Mouse (Mus musculus) cerebellum, postnatal 4 days (tissue): ENCODE measurements around the gene Blzf1.

Experiments used
- DNase-seq, 2 experiments: peaks; one replicate each; pipeline ENCODE4 v3.0.0; 2022; ENCODE audit warnings: low spot score in 2 of 2, mixed read lengths in 1 of 2

The Blzf1 gene

DNA sequence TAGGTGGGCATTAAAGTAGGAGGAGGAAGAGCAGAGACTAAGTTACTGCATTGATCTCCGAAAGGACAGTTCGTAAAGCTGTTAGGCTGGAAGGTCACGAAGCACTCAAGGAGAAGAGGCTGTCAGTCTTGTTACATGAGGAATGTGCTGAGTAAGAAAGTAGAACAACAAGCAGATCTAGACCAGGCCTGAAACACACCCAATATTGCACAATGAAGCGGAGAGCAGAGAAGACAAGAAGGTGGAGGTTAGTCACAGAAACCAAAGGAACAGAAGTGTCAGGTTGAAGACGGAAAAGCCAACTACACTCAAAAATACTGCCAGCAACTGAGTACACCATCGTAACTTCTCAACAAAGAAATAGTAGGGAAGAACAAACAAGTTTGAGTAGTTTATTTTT is 13.2 kb downstream of the Blzf1 start:
- DNase-seq, result no peak

DNA sequence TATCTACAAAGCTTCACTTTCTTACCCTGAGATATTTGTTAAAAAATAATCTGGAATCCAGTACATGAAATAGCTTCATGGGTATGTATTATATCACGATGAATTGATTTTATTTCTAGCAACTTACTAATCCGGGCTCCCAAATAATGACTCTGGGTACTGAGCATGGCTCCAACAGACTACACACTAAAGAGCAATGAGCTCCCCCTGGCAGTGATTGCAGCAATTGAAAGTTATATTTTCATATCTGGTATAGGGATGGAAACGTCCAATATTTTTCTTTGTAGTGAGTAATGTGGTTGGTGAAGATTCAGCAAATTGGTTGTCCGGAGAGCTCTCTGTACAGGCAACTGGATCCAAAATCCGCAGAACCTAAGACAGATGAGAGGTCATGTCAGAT is 15.2 kb downstream of the Blzf1 start:
- DNase-seq, result no peak

DNA sequence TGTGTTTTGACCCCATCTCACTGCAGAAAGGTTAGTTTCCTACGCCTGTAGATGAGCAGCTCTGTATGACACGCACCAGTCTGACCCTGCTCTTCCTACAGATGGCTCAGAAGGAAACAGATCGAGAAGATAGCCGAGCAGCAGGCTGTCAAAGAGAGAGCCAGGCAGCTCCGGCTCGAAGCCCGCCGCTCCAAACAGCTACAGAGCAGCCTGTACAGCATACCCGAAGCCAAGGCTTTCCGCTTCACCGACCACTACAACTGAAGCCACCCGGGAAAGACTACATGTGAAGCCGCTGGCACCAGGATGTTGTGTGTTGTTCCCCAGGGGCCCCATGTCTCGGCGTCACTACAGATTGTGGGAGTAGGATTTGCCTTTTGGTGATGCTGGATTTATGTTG is 19.9 kb downstream of the Blzf1 start:
- peak in 1 of 2 experiments; percentile 63 for DNase-seq

GRCm38 (mm10) chr1:164284007-164284406 is 23.3 kb downstream of the Blzf1 start:
- no peak for DNase-seq

GRCm38 (mm10) chr1:164279332-164279731 is 28.0 kb downstream of the Blzf1 start:
- no peak for DNase-seq

DNA sequence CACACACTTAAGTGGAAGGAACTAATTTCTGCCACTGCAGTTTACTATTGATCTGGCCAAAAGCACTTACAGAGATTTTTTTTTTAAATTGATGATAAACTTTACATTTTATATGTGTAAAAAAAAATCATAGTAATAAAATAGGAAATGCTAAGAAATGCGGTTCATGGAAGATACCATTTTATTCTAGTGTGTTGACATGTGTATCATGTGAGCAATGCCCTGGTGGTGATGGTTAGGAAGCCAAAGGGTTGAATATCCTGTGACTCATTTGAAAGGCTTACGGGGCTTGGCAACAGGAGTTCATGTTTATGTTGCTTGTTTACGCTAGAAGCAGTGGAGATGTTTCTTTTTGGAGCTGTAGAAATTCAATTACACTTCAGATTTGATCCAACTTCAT is 30.7 kb downstream of the Blzf1 start:
- no peak for DNase-seq

DNA sequence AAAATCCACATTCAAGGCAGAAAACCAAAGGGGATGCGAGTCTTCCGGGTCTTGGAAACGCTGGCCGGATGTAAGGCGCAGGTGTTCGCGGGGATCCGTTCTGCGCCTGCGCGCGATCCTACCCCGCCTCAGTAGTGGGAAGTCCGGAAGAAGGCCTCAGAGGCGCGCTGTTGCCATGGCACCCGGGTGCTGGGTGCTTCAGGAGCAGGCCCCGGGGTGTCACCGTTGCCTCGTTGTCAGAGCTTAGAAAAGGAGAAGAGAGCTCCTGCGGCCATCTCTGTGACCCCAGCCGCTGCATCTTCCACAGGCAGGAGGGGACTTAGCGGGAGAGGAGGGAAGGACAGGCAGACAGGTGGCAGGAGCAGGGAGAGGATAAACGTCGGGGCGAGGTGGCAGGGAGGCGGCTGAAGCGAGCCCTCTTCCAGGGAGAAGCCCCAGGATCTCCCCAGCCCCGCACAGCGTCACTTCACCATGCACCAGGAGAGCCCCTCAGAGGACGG is 31.8 kb downstream of the Blzf1 start, which contains the start of gene Ccdc181:
TSS of gene Ccdc181 (plus strand) at position 131 of the 500 bp plus-strand sequence.
- DNase-seq, result peak; percentile 80 to 88

DNA sequence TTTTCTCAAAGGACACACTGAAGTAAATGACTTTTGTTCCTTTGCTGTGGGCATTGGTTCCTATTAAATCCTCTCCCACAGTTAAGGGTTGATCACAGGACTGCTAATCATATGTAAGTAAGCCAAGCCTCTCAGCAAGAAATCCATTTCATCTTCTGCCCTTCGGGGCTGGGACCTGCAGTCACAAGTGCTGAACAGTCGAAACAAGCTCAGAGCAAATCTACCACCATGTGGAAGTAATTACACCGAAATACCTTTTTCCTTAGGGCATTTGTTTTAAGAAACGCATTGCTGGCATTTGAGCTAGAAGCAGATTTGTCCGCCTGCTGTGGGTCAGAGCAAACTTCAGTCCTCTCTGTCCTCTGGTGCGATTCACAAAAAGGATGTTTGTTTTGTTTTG is 33.6 kb downstream of the Blzf1 start:
- no peak for DNase-seq

- DNase-seq, result no peak
Measured at GRCm38 (mm10) chr1:164270941-164271340, 36.3 kb downstream of the Blzf1 start.

DNA sequence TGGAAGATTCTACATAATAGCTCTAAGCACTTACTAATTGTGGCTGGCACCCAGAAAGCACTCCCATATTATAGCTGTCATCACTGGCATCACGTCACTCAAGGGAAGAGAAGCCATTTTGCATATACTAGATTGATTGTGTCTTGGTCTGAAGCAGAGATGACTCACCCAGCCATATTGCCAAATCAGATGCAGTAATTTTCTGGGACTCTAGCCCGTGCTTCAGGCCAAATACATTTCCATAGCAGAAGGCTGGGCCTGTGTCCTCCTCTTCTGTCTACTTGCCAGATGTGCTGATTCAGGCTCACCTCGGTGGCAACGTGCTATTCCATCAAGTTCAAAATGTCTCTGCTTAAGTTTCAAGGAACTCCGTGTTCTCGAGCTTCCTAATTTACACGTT is 45.7 kb downstream of the Blzf1 start:
- DNase-seq, result no peak

- DNase-seq, result no peak
Measured at GRCm38 (mm10) chr1:164260171-164261028, 46.9 kb downstream of the Blzf1 start.

DNA sequence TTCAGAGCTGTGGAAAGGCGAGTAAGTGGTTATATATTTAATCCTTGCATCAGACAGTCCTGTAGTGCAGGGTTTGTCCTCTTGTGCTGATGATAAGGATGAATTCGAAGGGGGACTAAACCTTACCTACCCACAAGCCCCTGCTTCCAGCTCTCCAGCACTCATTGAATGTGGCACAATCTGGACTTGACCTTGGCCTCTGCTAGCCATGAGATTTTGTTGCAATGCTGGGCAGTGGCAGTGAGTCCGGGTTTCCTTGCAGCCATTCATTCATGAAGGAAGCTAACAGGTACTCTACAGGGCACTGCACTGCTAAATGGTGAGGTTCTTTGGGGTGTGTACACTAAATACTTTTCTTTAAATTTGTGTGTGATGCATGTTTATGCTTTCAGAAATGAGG is 52.5 kb downstream of the Blzf1 start:
- no peak for DNase-seq

DNA sequence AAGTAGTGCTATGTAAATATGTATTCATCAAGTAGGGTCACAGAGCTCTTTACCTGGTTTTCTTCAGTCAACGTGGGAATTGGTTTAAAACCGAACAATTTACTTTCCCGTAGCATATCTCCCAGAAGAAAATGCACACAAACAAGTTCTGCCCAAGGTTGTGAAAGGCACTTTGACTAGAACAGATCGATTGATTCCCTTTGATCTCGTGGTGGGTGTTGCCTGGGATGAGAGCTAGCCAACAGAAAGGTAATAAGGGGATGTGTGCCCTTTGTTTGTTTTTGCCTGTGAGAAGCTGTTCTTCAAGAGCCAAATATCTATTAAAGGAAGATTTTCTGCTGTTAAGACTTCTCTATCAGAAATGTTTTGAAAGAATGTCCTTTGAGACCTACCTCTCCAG is 54.7 kb downstream of the Blzf1 start:
- DNase-seq, result no peak

GRCm38 (mm10) chr1:164251438-164251837 is 55.9 kb downstream of the Blzf1 start:
- no peak for DNase-seq

GRCm38 (mm10) chr1:164250391-164251150 is 56.7 kb downstream of the Blzf1 start:
- no peak for DNase-seq

DNA sequence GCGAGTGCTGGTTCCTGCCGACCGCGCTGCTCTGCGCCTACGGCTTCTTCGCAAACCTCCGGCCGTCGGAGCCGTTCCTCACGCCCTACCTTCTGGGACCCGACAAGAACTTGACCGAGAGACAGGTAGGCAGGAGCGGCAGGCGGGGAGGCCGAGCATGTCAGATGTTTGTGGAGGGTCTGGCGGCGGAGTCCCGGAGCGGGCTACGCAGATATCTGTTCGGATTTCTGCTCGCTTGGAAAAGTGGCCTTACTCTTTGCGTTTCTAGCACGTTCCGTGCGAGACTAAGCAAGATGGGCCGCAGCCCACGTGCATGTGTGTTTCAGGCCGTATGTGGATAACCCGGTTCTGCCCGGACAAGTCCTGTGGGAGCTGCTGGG is 58.0 kb downstream of the Blzf1 start:
- no peak for DNase-seq

DNA sequence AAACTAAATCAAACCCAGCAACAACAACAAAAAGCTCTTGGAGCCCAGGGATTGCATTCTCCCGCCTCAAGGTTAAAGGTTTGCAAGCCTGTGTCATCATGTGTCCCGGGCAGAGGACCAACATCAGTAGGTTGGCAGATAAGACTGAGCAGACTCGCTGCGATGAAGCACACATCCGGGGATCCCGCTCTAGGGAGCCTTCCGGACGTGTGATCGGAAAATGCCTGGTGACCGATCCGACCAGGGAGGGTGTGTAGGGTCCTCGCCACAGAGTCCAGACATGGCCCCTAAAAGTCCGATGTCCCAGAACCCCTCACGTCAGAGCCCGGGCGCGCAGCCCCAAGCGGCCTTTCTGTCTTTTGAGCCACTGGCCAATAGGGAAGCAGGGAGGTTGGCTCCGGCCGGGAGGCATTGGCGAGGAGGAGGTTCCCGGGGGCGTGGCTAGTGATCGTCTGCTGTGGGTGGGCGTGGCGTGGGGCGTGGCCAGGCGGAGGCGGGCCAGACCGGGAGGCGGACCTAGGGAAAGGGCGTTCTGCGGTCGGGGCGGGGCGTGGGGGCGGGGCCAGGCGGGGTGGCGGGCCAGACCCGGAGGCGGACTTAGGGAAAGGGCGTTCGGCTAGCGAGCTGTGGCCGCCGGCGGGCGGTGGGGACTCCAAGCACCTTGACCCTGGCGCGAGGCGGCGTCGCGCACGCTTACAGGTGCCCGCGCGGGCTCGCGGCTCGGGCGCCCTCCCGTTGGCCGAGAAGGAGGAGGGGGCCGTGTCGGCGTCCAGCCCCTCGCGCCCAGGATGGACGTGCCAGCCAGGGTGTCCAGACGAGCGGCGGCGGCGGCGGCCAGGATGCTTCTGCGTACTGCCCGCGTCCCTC is 58.6 kb downstream of the Blzf1 start, which contains the start of gene Slc19a2:
TSS of gene Slc19a2 (plus strand) at position 582 of the 867 bp plus-strand sequence.
- DNase-seq, result peak; percentile 96 to 97

DNA sequence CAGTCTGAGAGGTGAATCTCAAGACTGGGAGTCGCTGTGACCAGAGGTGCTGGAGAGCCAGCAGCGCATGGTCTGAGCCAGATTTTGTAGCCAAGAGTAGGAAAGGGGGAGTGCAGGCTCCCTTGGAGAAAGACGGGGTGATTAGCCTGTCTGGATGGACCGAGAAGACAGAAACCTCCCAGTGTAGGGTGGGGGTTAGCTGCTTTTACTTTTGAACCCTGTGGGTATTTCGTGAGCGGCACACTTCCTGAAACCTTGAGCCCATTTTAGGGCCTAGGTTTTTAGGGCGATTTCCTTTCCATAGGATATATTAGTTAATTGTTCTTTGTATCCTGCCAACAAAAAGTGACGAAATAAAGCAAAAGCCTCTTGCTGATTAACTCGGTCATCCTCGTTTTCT is 59.3 kb downstream of the Blzf1 start:
- DNase-seq, result no peak

DNA sequence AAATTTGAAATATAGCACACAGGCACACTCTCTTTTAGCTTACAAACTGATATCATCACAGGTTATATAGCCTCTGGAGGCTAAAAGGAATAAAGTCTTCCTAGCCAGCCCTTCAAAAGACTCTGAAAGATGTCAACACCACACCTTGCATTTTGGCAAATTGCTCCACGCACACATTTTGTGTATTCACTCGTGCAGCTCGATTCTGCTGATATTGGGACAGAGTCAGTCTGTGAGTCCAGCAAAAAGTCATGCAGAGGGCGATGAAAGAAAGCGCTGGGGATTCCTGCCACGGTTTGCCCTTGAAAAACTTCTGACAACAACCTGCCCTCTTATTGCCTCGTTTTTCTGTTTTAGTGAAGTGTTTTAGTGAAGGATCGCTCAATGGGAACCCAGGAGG is 59.8 kb downstream of the Blzf1 start:
- no peak for DNase-seq

DNA sequence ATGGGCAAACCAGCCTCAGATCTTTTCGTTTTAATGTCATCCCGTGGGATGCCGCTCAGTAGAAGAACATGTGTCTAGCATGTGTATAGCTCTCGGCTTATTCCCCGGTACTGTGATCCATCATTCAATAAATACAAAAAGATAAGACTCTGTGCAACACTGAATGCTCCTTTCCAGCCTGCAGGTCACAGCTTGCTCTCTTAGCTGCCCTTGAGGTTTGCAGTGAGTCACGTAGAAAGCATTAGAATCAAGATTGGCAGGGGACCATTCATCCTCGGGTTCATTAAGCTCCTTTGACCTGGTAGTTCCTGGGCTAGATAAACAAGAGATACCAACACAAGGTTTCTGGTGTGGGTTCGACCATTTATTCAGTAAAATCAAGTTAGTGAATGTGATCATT is 64.5 kb downstream of the Blzf1 start:
- DNase-seq, result no peak

DNA sequence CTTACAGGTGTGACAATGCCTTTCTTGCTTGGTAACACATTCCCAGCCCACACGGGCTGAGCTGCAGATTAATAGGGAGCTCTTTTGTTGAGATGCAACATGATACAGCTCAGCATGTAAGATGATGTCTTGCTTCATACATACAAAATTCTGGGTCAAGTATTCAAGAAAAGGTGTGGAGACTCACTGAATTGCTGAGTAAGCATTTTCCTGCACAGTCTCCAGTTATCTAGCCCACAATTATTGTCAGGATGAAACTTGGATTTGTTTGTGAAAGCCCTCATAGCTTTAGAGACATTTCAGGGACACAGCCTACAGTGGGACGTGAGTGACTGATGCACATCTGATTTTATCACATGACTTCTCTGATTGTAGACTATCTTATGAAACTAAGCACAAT is 65.8 kb downstream of the Blzf1 start:
- DNase-seq, result no peak
